Mouse (Mus musculus) kidney, adult 2 months (tissue): ENCODE data around the gene Rras2. TPM values are rescaled to one million over a fixed set of nuclear protein-coding genes. Genes with fewer than 3 reads are reported as not detected.

Source experiments
- DNase-seq: peaks from one replicate; pipeline ENCODE4 v3.0.0; 2021
- H3K27ac ChIP-seq: fragments of 200-500 bp; 2 replicates; pipeline ENCODE4 v1.5.1; 2012; ENCODE audit warnings: low read depth, low read length, control low read depth, inconsistent platforms; ENCODE audit not compliant: insufficient read depth
- H3K27me3 ChIP-seq: fragments of 200-500 bp; replicated peaks from 2 replicates; pipeline ENCODE4 v1.6.1; 2012; ENCODE audit warnings: mild to moderate bottlenecking, moderate library complexity, low read length, inconsistent platforms; ENCODE audit not compliant: control insufficient read depth, insufficient read depth
- H3K36me3 ChIP-seq: fragments of 200-500 bp; 2 replicates; pipeline ENCODE4 v1.6.1; 2012; ENCODE audit warnings: mild to moderate bottlenecking, moderate library complexity, low read length, inconsistent platforms; ENCODE audit not compliant: control insufficient read depth, insufficient read depth
- H3K4me1 ChIP-seq: fragments of 200-500 bp; 2 replicates; pipeline ENCODE4 v1.6.1; 2011; ENCODE audit warnings: low read length; ENCODE audit not compliant: control insufficient read depth, insufficient read depth
- H3K4me3 ChIP-seq: fragments of 200-500 bp; 2 replicates; pipeline ENCODE4 v1.5.1; 2011; ENCODE audit warnings: mild to moderate bottlenecking, low read depth, low read length, control low read depth; ENCODE audit not compliant: insufficient read depth
- CTCF ChIP-seq: fragments of 200-500 bp; conservative IDR thresholded peaks from 2 replicates; pipeline ENCODE4 v1.5.1; 2011; ENCODE audit warnings: low read depth, mild to moderate bottlenecking, control low read depth, low read length, moderate library complexity, mixed read lengths; ENCODE audit not compliant: insufficient read depth, insufficient read length
- POLR2A ChIP-seq: fragments of 200-500 bp; IDR thresholded peaks from one replicate; pipeline ENCODE4 v1.6.1; 2011; ENCODE audit warnings: low read depth, low read length, control low read depth
- WGBS: fragments of 180-500 bp; shearing (Covaris S2); methylation state at CpG from one replicate; pipeline ENCODE4 v1.1.7; 2018; 5-methylcytosine and 5-hydroxymethylcytosine counted together
- polyA plus RNA-seq: library from polyadenylated mRNA; depleted of rRNA; stranded (reverse); fragments of >200 nt; gene quantifications from 2 replicates; pipeline ENCODE4 v1.2.3, GENCODE M21; 2012

The Rras2 gene
- polyA plus RNA-seq, 1 experiment = 17.5 TPM

DNA sequence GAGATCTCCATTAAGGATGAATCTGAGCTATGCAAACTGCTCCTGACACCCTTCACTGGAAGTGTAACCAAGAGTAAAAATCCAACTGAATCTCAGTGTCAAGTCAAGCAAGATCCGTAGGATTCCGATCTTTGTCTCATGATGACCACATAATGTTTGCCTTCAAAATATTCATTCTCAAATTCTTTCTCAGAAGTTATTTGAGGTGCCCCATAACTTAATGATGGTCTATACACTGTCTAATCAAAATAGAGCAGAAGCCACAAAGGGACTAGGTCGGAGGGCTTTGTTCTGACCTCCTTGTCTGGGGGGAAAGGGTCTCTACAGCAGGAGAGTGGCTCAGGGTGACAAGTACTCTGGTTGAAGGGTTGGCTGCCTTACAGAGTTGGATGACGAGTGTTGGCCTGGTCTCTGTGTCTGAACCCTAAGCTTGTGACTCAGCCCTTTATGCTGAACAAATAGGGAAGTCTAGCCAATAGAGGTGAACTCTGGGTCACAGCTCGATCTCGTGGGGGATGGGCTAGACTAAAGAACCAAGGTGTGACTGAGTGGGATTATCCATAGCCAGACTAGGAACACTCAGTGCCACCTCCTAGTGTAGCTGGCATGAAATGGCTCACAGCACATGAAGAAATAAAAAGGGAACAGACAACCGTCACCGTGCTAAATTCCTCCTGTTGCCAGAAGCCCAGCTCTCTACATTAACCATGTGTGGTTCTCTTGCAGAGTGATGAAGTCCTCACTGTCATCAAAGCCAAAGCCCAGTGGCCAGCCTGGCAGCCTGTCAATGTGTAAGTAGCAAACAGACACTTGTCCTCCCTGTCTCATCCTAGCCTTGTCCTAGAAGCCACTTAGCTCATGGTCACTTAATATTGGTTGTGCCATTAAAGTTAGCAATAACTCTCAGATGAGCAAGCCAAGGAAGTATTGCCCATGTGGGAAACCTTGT is 101.3 kb downstream of the Rras2 start:
- H3K36me3 ChIP-seq = no peaks in the 10 kb centered on the region
- DNase-seq = no peak
- H3K4me3 ChIP-seq = no peak overlapping the region
- 65% methylated on average over 8 of the region's 8 CpGs for WGBS
- H3K27ac ChIP-seq = no peak overlapping the region
- H3K27me3 ChIP-seq = no peaks in the 10 kb centered on the region
- TF ChIP-seq CTCF (no peak), POLR2A (no peak)
- H3K4me1 ChIP-seq = 0 out of 2 replicates have a peak, but pooled peaks cover 3% of the 10 kb centered on the region

DNA sequence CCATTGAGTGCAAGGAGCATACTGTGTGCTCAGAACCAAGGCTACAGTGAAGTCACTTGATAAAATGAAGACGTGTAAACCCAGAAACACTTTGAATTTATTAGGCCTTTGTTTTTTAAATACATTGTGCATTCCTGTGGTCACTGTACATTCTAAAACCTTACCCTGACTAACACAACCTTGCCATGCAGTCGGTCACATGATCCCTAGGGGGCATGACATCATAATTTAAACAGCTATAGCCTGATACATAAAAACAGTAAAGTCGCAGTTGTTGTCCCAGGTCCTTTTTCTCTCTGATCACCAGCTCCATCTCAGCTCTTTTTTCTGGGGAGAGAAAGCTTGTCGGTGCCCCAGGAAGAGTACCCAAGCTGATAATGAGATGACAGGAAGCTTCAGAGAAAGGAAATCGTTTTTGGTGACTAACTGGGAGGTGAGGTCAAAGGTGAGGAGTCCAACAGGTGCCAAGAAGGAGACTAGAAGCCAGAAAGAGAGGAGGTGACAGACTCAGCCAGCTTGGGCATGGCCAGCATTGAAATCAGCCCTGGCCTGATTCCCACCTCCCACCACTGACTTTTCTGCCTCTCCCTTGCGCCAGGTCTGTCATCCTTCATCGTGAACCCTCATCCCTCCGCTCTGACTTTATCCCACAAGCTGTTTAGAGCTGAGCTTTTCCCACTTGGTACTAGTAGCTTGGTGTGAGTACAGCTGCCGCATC is 105.7 kb downstream of the Rras2 start:
- Histone ChIP-seq H3K27ac (no peak overlapping the region), H3K27me3 (no peaks in the 10 kb centered on the region), H3K36me3 (no peaks in the 10 kb centered on the region), H3K4me1 (no peaks in the 10 kb centered on the region), H3K4me3 (no peak overlapping the region)
- no peak for TF ChIP-seq CTCF
- no peak for TF ChIP-seq POLR2A
- WGBS = 60% methylated on average over 9 of the region's 9 CpGs
- DNase-seq = no peak

DNA sequence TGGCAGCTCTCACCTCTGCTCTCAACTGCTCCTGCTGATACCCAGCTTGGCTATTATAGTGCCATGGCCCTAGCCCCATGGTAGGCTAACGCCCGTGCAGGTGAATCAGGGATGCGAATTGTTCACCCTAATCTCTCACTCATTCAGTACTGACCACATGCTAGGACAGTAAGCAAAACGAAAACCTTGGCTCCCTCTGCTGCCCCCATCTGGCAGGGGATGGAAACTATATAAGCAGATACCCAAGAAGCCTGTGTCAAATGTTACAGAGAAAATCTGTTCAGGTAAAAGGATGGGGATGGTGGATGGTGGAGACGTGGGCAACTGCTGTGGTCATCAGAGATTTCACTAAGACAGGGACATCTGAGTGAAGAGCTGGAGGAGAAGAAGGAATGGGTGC is 110.0 kb downstream of the Rras2 start:
- WGBS = 70% methylated on average over 5 of the region's 5 CpGs
- Histone ChIP-seq H3K36me3 (no peaks in the 10 kb centered on the region), H3K4me1 (no peaks in the 10 kb centered on the region), H3K27me3 (no peaks in the 10 kb centered on the region), H3K4me3 (no peak overlapping the region), H3K27ac (no peak overlapping the region)
- peak; percentile 48 for DNase-seq
- TF ChIP-seq POLR2A = no peak
- TF ChIP-seq CTCF = peak; percentile 73

DNA sequence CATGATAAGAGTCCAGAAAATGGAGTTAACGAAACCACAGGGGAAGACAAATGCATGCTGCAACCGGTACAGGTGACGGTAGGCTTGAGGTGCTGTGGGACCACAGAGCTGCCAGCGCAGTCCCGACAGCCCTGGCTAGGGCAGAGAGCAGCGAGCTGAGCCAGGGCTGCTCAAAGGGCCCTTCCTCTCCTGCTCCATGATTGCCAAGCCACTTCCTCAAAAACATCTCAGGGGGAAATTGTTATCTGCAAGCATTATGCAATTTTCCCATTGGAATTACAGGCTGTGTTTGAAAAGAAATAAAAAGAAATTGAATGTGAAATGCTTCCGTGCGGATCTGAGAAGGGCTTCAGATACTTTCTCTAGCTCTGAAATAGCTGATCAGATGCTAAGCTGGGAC is 111.1 kb downstream of the Rras2 start:
- no peak overlapping the region for H3K27ac ChIP-seq
- WGBS = 81% methylated on average over 8 of the region's 8 CpGs
- no peaks in the 10 kb centered on the region for H3K36me3 ChIP-seq
- H3K4me3 ChIP-seq = no peak overlapping the region
- H3K27me3 ChIP-seq = no peaks in the 10 kb centered on the region
- no peak for DNase-seq
- no peaks in the 10 kb centered on the region for H3K4me1 ChIP-seq
- TF ChIP-seq POLR2A (no peak), CTCF (no peak)

DNA sequence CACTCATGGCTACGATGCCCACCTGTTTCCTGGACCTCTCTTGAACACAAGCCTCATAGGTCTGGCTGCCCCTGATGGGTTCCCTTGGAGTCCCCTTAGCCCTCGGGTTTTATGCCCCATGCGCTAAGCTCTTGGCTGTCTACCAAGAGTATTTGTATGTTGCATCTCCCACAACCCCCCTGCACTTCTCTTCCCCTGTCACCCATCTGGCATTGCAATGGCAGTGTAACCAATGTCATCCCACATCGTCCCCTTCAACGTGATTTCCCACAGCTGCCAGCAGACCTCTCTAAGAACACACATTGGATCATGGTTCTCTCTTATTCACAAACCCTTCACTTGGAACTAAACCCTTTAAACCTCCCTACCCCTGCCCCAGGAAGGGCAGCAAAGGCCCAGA is 112.1 kb downstream of the Rras2 start:
- Histone ChIP-seq H3K4me1 (no peaks in the 10 kb centered on the region), H3K36me3 (no peaks in the 10 kb centered on the region), H3K27ac (no peak overlapping the region), H3K4me3 (no peak overlapping the region), H3K27me3 (no peaks in the 10 kb centered on the region)
- DNase-seq = no peak
- TF ChIP-seq CTCF = no peak
- TF ChIP-seq POLR2A = no peak
- 51% methylated on average over 5 of the region's 5 CpGs for WGBS

DNA sequence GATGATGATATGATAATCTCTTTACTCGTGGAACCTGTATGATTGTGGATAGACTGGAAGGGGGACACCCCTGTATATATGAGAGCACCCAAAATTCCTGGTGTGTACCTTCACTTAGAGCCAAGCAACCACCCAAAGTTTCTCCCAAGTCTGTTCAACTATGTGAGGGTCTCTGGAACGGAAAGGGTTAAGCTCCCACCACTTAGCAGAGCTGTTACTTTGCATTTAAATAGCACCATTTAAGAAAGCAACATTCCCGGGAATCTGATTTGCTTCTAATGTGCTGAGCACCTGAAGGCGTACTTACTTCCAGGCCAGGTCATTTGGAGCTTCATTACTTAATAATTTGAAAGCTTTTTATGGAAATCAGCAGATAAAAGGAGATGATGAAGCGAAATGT is 113.4 kb downstream of the Rras2 start:
- Histone ChIP-seq H3K36me3 (no peaks in the 10 kb centered on the region), H3K4me1 (no peaks in the 10 kb centered on the region), H3K4me3 (no peak overlapping the region), H3K27me3 (no peaks in the 10 kb centered on the region), H3K27ac (no peak overlapping the region)
- 30% methylated on average over 5 of the region's 5 CpGs for WGBS
- no peak for DNase-seq
- TF ChIP-seq POLR2A = no peak
- TF ChIP-seq CTCF = no peak
